Mouse (Mus musculus) CD8-positive naive resting alpha-beta T cell, adult 2 months (primary cell): ENCODE measurements around the gene Crkl.

Experiments
- DNase-seq, 2 experiments: peaks; one replicate each; pipeline ENCODE4 v3.0.0; 2022; ENCODE audit warnings: low read depth in 2 of 2, low spot score in 2 of 2

Crkl gene

DNA sequence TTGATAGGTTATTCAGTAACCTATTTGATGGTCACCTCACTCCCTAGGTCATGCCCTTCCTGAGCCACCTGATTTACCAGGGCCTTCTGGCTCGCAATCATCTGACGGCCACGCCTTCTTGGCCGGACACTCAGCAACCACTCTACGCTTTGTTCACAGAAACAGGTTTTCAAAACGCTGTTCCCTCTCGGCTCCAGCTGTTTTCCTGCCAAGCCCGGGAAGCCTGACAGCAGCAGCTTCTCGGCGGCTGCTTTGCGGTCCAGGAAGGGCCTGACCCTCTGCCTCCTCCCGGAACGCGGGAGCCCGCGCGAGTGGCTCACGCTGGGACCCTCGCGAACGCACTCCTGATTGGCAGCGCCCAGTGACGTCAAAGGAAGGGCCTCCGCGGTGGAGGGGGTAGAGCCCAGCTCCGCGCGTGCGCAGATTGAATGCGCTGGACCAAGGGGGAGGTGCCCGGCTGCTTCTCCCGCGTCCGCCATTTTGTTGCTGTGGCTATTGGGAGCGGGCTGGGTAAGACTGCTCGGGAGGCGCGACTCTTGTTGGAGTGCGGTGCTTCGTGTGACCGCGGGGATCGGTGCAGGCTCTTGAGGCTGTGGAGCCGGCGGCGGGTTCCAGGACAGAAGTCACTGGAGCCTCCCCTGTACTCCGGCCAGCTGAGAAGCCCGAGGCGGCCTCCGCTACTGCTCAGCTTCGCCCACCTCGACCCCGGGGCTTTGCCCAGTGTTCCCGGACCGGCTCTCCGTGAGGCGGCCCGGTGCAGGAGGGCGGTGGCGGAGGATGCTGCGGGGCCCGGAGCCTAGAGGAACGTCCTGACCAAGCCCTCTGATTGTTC is at the start of gene Crkl:
TSS of gene Crkl (plus strand) at position 447 of the 832 bp plus-strand sequence.
- DNase-seq = peak; percentile 96 to 98

DNA sequence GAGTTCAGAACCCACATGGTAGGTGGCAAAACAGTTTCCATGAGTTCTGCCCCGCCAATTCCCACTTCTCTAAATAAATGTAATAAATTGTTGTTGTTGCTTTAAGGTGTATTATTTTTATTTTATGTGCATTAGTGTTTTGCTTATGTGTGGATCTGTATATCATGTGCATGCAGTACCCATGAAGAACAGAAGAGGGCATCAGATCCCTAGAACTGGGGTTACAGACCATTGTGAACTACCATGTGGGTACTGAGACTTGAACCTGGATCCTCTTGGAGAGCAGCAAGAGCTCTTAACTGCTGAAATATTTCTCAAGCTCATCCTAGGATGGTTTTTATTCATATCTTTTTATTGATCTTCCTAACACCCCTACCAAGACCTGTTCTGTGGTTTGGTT is 48.9 kb upstream of the Crkl start:
- peak; percentile 47 to 67 for DNase-seq

DNA sequence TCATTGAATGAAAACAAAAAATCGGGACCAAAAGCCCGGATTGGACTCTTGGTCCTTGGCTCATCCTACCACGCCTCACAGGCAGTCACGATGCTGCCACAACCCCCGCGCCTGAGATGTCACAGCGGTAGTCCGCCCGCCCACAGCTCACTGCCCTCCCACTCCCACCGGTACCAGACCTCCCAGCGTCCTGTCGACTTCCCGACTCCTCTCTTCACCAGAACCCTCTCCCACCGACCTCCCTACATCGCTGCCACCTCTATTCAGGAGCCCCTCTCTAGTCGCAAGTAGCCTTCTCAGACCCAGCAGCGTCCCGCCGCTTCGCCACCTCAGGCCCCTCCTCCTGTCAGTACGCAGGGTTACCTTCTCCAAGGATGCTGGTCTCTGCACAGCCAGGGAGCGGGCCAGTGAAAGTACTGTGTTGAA is 46.5 kb upstream of the Crkl start:
- DNase-seq = no peak

DNA sequence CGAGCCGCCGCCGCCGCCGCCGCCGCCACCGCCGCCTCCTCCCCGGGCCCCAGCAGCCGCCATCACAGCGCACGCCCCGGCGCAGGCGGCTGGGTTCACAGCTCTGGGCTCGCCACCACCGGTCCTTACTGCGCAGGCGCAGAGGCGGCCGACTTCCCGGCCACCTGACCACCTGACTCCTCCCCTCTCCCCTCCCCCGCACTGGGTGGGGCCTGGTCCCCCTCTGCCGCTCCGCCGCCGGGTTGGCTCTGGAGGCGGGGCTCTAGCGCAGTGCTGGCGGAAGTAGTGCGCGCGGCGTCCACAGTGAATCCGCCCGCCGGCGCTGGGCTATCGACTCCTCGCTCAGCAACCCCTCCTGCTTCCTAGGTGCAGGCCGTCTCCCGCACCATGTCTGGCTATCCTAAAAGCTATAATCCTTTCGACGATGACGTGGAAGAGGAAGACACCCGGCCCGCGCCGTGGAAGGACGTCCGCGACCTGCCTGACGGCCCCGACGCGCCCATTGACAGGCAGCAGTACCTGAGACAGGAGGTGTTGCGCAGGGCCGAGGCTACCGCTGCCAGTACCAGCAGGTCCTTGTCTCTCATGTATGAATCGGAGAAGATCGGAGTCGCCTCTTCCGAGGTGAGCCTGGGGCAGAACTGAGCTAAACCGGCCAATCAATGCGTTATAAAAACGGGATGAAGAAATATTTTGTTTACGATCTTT is 45.9 kb upstream of the Crkl start, which contains the start of the genes Snap29 and Pi4ka:
TSS of gene Snap29 (plus strand) at position 251 of the 708 bp plus-strand sequence.
TSS of gene Pi4ka (minus strand) at position 579 of the 708 bp plus-strand sequence.
- DNase-seq = peak; percentile 100

DNA sequence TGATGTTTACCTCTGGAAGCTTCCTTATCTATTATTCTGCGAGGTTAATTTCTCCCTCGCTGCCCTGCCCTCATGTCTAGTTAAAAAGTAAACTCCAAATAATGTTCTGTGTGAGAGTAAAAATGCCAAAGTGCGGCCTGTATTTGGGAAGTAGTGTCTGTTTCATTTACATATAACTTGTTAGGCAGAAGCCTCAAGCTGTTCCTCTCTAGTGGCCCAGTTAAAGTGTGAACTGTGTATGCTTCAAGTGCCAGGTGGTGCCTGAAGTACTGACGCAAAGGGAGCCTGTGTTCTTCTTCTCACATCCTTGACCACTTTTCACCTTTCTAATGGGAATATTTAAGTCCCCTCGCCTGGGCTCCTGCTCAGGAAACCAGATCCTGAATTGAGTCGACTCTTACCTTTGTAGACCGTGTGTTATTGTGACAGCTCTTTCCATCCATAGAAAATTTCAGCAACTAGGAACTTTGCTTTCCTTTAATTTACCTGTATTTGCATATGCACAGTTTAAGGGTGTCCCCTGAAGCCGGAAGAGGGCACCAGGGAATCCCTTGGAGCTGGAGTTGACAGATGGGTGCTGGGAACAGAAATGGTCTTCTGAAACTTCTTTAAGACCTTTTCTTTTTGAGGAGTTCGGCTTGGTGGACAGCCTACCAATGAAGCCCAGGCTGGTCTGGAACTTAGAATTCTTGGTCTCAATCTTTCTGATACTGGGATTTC is 45.1 kb upstream of the Crkl start:
- DNase-seq = no peak

DNA sequence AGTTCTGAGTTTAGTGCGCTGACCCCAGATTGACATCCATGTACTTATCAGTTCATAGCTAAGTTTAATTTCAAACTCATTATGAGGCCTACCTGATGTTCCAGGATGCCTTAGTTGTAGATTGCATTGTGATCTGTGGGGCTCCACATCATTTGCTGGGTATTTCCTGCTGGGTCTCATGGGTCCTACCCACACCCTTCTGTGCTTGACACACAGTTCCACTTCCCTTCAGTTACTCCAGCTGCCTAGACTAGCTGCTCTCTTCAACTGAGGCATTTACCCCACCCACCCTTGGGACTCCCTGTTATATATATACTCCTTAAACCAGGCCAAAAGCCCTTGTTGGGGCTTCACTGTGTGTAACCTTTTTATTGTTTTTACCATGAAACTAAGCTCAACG is 42.7 kb upstream of the Crkl start:
- DNase-seq = no peak

DNA sequence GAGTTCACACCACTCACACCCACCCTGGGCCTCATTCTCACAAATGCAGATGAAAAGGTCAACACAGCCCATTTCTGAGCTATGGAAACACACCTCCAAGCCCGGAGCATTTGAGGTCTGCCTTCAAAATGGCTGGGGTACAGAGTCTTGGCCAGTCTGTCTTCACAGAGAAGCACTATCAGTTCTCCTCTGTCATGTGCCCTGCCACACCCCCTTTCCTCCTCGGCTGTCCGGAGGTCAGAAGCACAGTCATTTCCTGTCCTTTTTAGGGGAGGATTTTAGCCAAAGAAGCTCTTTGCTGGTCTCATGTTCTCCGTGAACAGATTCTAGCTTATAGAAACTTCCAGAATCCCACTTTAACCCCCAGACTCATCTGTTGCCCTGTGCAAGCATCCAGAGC is 41.6 kb upstream of the Crkl start:
- no peak for DNase-seq

DNA sequence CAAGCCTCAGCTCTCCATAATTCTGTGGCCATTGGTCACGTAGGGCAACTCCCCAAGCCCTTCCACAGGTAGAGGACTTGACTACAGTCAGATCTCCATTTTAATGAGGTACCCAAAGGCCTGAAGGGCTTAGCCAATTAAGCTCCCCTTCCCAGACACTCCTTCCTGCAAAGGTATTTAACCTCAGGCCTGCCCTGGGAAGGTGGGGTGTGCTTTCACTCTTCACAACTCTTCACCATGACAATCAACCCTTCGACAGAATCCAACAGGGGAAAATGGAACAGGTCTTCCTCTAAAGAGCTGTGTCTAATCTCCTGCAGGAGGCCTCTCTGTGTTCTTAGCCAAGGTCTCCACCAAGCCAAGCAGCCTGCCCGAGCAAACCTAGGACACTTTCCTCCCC is 28.8 kb upstream of the Crkl start:
- DNase-seq = no peak

DNA sequence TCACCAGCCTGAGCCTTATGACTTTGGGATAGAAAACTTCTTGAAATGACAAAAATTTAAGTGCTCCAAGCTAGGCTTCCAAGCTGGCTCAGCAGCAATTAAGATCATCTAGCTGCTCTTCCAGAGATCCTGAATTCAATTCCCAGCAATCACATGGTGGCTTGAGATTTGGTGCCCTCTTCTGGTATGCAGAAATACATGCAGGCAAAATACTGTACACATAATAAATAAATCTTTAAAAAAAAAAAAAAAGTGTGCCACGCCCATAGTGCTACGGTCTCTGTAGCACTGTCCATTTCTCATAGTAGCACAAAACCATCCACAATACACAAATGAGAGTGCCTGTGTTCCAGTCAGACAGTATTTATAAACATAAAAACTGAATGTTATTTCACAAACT is 19.2 kb upstream of the Crkl start:
- no peak for DNase-seq

DNA sequence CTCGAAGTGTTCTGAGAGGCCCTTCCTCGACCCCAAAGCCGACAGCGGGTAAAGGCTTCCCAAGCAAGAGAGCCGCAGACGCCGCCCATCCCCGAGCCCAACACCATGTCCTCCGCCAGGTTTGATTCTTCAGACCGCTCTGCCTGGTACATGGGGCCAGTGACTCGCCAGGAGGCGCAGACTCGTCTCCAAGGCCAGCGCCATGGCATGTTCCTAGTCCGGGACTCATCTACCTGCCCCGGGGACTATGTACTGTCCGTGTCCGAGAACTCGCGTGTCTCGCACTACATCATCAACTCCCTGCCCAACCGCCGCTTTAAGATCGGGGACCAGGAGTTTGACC is 557 bp downstream of the Crkl start:
- DNase-seq = peak; percentile 39 to 58

DNA sequence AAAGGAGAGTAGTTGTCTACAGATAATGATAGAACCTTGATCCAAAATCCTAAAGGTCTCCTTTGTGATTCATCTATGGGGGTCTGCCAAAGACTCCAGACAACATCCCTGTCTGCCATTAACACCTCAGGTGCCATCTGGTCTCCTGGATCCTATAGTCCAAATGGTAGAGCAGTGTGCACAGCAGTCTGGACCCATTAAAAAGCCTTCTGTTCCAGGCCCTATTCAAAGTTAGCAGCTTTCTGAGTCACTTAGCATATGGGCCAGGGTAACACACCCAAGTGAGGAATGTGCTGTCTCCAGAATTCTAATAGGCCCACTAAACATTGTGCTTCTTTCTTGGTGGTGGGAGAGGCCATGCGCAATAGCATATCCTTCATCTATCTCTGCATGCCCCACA is 5.1 kb downstream of the Crkl start:
- DNase-seq = no peak

DNA sequence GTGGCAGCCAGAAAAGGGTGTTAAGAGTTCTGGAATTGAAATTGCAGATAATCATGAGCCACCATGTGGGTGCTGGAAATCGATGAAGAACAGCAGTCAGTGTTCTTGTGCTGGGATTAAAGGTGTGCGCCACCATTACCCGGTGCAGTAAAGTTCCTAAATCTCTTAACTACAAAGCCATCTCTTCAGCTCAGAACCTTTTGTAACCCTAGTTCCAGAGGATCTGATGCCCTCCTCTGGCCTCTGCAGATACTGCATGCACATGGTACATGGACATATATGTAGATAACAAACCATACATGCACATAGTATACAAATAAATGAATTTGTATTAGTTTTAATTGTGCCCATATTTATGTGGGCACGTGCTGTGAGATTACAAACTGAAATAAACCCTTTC is 8.5 kb downstream of the Crkl start:
- peak; percentile 33 to 61 for DNase-seq

DNA sequence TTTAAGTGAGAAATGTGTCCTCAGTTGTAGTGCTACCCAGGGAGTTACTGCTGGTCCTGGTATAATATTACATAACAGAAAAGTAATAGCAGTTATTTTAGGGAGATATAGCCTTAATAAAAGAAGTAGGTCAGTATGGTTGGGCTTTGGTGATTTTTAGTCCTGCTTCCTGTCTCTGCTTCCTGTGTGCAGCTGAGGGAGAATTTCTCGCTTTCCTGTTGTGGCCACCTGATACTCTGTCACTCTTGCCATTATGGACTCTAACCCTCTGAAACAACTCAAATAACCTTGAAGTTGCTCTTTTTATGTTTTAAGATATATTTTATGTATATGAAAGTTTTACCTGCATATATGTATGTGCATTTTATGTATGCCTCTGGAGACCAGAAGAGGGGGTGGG is 9.8 kb downstream of the Crkl start:
- no peak for DNase-seq

DNA sequence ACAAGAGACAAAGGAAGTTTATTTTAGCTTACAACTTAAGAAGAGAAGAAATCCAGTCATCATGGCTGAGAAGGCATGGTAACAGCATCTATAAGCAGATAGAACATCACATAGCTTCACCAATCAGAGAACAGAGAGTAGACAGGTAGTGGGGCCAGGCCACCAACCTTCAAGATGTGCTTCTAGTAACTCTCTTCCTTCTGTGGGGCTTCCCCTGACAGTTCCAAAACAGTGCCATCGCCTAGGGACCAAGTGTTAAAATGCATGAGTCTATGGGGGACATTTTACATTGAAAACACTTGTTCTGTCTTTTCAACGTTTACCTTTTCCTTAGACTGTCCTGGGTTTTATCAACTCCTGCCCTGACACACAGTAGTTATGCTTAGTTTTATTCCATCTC is 11.4 kb downstream of the Crkl start:
- no peak for DNase-seq

DNA sequence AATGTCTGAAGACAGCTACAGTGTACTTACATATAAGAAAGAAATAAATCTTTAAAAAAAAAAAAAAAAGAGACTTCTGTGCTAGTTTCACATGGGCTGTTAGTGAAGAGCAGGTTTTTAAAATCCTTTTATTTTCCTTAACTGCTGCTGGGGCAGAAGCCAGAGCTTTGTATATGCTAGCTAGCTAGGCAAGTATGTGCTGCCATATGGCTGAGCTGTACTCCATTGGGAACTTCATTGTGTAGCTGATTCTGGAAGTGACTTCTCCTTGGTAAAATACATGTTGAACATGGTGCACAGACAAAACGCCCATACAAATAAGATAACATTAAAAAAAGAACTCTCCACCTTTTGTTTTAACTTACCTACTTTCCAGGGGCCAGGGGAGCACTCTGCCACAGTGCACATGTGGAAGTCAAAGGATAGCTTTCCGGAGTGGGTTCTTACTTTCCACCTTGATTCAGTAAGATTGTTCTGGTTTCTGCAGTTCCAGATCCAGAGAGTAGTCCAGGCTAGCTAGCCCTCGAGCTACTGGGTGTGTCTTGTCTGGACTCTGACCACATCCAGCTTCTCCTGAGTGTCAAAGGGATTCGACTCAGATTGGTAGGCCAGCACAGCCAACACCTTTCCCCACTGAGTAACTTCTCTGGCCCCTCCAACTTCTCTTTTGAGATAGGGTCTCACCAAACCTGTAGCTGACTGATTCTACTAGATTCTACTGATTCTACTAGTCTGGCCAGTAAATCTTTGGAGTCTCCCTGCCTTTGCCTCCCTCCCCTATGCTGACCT is 15.3 kb downstream of the Crkl start:
- no peak for DNase-seq

DNA sequence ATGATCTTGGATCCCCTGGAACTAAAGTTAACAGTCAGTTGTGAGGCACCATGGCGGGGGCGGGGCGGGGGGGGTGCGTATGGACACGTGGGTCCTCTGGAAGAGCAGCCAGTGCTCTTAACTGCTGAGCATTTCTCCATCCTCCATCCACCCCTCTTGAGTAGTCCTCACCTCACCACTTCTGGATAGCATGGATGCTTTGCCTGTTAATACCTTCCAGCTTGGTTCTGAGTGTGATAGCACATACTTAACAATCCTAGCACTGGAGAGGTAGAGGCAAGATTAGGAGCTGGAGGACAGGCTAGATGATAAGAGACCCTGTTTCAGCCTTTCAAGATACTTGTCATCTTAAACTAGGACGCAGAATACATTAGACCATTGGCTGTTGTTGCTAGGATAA is 20.7 kb downstream of the Crkl start:
- no peak for DNase-seq

DNA sequence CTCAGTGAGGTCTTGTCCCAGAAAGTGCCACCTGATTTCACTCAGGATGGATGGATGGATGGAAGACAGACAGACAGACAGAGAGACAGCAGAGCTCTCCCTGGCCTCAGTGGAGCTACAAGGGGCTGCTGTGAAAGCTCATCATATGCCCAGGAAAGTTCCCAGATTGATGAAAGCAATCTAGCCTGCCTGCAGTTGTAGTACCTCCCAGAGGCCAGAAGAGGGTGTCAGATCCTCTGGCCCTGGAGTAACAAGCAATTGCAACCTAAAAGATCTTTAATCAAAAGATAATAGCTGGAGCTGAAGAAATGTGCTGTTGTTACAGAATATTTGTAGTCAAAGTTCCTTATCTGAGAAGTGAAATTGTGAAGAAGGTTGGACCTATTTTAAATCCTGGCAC is 22.3 kb downstream of the Crkl start:
- DNase-seq = peak in 1 of 2 experiments; percentile 44

DNA sequence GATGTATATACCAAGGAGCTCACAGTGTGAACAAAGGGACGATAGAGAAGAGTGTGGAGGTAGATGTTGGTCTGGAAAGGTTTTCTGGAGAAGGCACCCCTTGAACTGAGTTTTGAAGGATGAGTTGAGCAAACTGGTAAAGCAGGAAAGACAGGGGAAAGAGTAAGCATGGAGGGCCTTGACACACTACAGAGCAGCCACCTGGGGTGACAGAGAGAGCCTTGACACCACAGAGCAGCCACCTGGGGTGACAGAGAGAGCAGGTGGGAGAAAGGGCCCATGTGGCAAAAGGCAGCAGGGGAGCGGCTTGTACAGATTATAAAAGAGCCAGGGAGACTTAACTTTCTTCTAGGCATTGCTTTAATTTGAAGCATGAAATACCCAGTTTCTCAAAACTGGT is 23.0 kb downstream of the Crkl start:
- no peak for DNase-seq

DNA sequence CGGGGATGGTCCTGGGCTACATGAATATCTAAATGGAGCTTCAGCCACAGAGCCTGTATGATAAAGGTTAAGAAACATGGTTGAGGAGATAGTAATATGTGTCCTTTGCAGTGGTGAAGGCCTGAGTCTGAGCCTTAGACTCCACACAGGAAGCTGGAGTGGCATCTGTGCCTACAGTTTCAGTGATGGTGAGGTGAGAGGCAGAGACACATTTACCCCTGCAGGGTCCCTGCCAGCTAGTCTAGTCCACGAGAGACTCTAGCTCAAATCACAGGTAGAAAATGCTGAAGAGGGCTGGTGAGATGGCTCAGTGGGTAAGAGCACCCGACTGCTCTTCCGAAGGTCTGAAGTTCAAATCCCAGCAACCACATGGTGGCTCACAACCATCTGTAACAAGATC is 23.5 kb downstream of the Crkl start:
- no peak for DNase-seq

DNA sequence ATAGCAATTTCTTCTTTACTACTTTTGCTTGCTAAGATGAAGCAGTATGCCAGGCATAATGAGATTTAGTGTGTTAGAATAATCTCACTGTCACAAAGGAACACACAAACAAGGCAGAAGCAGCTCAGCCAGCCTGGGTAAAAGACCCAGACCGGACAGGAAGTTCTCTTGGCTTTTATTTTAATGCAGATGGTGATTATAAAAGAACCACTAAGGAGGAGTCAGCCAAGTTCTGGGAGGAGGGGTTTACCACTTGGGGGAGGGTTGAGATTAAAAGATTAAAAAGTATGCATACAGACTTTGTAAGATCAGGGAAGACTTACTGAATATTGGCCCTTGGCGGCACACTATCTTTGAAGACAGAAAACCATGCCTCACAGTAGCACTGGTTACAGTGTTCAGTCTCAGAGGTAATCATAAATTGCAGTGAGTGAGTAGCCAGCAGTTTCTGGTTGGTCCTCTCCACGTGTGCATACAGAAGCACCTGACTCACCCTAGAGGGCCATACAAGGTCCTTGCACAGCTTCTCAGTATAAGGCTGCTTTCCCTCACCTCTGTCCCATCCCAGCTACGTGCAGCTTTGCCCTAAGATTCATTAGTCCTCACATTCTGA is 26.6 kb downstream of the Crkl start:
- no peak for DNase-seq

DNA sequence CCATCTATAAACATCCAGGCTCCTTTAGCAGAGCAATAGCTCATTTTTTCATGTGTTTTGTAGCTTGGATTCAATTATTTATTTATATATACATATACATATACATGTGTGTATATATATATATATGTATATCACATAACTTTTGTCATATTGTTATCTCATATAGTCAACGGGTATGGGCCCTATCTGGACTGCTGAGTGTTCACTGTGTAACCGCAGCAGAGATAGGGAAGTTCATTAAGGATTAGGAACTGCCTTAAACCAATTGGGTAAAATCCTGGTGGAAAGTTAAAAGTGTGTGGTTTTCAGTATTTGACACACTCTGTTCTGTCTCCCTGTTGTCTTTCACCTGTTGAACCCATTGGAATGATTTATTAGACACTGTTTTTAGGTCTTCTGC is 29.7 kb downstream of the Crkl start:
- DNase-seq = no peak
